Mouse (Mus musculus): ENCODE measurements around the gene Colgalt2.
"Not testable (repeated sequence)": the region's sequence is repeated elsewhere in the genome, so short reads cannot be mapped to it uniquely, and the experiment has no call there.

Gene Colgalt2

DNA sequence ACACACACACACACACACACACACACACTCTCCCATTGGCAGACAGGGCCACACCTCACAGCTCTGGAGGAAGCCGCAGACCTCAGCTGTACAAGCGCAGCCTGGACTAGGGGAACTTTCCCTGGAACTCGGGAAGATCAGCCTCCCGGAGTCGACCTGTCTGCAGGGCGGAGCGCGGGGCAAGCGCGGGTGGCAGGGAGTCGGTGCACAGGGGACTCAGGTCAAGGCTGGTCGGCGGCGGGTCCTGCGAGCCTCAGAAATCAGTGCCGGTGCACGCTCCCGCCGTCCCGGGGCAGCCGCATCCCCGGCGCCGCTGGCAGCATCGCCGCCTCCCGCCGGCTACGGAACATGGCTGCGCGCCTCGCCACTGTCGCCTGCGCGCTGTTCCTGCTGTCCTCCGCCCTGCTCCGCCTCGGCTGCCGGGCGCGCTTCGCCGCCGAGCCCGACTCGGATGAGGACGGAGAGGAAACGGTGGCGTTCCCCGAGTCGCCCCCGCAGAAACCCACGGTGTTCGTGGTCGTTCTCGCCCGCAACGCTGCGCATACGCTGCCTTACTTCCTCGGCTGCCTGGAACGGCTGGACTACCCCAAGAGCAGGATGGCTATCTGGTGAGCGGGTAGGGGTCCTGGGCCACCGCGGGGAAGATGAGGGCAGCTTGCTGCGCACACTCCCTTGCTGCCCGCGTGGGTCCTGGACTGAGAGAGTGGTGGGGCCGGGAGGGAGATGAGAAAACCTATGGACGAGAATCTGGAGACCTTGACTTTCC lies at the start of gene Colgalt2:
Colgalt2 (plus strand) TSS at position 41 of the 766 bp plus-strand sequence.
- DNase-seq (ENCODE audit: low read depth in 2 of 2, low spot score in 2 of 2) = peak in 1 of 2 experiments; percentile 1

DNA sequence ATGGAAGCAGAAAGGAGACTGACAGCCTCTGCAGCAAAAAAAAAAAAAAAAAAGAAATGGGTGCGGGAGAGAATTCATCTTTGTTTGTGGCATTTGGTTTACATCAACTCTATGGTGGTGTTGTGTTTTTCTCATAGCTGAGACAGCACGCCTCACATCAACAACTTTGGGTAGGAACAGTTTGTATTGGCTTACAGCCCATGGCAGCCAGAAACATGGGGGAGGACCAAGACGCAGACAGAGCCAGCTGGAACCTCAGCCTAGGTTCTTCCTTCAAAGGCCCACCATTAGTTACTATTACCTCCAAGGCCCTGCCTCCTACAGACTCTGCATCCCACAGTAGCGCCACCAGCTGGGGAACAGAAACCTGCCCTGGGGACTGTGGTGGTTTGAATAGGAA lies 42.9 kb upstream of the Colgalt2 start:
- no peak for DNase-seq (ENCODE audit: low read depth in 2 of 2, low spot score in 2 of 2)

DNA sequence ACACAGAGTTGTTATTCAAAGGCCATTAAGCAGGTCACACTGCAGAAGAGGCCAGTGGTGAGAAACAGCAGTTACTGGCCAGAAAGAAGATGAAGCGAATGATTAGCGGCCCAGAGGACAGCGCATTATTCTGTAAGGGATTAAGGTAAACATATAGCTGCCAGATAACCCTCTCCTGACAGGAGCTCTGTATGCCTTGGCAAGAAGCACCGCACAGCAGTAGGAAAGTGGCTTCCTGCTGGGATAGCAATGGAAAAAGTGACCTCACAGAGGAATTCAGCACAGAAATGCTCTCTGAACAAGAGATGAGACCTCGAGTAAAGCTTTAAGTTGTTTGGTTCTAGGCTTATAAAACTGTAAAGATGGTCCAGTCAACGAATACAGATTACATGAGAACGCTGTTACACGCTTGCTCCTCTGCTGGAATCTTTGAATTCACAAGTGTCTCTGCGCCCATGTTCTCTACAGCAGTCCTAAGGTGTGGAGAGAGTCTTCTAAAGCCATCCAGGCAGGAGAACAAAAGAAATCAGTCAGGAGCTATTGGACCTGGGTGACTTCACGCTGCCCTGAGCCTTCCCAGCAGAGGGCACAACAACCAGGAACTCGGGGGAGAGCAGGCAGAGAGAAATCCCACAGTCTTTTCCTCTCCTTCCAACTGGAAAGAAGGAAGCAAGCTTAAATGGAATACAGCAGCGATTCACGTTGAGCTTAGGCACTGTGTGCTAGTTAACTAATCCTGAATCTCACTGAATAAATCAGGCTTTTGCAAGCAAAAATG lies 31.1 kb upstream of the Colgalt2 start:
- no peak for DNase-seq (ENCODE audit: low read depth in 2 of 2, low spot score in 2 of 2)

DNA sequence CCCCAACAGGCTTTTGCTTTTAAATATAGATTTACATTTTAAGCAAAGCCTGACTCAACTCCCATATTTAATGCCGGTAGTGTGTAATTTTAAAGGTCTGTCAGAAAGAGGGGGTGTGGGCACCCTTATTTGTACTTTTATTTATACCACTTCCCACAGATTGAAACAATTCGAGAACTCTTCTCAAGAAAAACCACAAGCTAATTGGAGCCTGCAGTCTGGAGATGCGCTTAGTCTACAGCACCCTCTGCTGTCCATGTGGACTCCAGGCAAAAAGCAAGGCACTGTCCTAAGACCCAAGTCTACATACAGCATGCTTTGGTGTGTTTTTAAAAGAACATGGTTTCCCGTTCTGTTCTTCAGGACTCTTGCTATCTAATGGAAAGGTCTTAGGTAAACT lies 30.5 kb upstream of the Colgalt2 start:
- peak in 1 of 2 experiments; percentile 5 for DNase-seq (ENCODE audit: low read depth in 2 of 2, low spot score in 2 of 2)

DNA sequence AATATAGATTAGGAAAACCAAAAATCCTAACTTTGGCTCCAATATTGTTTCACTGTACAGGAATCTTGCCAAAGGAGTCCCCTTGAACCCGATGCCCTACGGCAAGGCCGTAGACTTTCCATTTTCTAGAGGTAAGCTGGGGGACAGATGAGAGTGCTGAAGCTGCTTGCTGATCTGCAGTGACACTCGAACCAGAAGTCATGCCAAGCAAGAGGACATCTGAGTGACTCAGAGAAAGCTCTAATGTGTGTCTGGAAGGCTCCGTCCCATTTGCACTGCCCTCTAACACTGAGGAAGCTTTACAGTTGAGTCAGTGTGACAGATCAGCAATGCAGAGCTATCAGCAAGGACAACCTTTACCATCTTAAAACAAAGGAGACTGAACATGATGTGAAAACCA lies 21.3 kb upstream of the Colgalt2 start:
- DNase-seq (ENCODE audit: low read depth in 2 of 2, low spot score in 2 of 2) = no peak

DNA sequence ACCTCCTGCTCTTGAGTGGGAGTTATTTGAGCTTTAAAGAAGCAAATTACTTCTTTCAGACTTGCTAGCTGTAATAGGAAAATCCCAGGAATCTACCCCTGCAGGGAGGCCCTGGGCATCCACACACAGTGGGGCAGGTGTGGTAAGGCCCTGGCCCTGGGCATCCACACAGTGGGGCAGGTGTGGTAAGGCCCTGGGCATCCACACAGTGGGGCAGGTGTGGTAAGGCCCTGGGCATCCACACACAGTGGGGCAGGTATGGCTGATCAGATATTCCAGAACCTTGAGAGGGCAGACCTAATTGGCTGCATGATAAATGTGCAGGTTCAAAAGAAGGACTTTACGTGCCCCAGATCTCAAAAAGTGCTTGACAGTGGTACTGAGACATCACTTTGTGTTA lies 15.0 kb upstream of the Colgalt2 start:
- DNase-seq (ENCODE audit: low read depth in 2 of 2, low spot score in 2 of 2) = no peak

DNA sequence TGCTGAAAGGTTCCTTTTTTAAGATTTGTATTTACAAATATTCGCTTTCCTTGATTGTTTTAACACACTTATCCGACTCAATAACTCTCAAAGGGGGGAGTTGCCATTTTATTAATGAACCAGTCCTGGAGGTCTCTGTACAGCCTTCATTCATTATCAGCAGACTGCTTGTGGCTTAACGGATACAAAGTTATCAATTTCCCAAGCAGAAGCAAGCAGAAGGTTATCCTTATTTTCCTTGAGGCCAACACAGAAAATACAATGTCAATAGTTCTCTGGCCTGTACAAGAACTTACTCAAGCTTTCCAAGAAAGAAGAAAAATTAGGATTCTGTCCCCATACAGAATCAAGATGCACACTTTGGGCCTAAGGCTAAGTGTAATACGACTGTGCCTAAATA lies 13.9 kb upstream of the Colgalt2 start:
- DNase-seq (ENCODE audit: low read depth in 2 of 2, low spot score in 2 of 2) = not testable (repeated sequence)

DNA sequence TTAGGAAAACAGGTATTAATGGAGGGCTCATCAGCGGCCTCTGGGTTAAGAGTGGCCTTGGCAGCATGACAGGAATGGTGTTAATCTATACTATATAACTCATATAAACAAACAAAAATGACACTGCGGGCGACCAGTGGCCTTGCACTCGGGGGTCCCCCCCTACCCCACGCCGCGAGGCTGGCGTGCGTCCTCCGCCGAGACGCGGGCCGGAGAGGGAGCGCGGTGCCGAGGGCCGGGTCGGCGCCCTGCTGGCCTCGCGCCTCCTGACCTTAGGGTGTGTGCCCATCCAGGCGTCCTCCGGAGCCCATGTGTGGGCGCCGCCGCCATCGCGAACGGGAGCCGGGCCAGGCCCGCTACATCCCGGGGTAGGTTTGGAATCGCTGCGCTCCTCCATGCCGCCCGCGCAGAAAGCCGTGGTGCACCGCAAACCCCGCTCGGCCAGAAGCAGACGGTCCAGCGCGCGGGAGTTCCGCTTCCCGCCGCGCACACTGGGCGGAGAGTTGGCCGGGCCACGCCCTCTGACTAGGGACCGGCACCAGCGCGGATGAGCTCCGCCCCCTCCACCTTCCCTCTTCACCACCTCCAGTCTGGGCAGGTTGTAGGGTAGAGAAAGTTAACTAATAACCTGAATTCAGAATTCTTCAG lies 13.3 kb upstream of the Colgalt2 start, which contains the start of gene Tsen15:
Tsen15 (minus strand) TSS at position 501 of the 648 bp plus-strand sequence.
- DNase-seq (ENCODE audit: low read depth in 2 of 2, low spot score in 2 of 2) = peak; percentile 48 to 54

DNA sequence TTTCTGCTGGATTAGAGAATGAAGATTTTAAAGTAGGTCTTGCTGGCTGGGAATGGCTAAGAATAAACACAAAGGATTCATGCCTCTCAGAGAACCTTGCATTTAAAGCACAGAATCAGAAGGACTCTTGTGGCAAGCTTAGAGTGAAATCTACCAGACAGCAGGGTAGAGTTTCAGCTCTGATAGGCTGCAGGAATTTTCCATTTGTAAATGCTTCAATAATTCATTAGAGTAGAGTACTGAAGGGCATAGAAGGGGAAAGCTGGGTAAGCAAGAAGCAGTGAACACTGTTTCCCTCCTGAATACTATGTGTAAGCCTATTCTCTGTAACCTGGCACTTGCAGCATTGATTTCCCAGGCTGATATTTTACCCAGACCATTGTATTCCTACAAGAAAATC lies 10.4 kb upstream of the Colgalt2 start:
- DNase-seq (ENCODE audit: low read depth in 2 of 2, low spot score in 2 of 2) = no peak

DNA sequence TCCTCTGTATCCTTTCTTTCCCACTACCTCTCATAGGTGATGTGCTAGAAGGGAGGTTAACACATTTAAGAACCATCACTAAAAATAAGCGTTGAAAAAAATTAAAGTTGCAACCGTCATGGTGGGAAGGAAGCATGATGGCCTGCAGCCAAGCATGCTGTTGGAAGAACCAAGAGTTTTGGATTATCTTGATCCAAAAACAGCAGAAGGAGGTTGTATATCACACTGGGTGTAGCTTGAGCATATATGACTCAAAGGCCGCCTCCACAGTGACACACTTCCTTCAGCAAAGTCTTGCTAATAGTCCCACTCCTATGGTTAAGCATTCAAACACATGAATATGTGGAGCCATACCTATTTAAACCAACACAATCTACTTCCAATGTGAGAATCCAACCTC lies 5.5 kb upstream of the Colgalt2 start:
- DNase-seq (ENCODE audit: low read depth in 2 of 2, low spot score in 2 of 2) = no peak

DNA sequence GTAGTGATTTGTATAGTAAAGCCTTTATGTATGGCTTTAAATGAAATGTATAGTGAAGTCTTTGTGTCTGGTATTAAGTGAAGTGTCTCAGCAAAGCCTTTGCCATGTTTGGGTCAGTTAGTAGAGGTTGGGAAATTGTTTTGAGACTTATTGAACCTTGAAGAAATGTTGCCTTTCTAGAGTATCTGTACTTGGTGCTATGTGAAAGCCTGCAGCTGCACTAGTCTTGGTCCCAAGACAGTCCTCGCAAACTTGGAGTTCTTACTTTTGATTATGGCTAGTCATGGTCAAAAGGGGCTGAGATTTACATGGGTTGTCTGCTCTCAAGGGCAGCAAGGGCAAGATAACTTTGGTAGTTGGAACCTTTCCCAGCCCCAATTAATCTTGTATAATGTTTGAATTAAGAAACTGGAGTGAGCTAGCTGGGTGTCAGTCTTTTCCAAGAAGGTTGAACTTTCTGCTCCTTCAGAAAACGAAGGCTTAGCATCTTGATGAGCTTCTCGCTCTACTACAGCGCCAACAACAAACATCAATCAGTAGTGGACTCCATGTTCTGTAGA lies 4.6 kb upstream of the Colgalt2 start:
- DNase-seq (ENCODE audit: low read depth in 2 of 2, low spot score in 2 of 2) = no peak

DNA sequence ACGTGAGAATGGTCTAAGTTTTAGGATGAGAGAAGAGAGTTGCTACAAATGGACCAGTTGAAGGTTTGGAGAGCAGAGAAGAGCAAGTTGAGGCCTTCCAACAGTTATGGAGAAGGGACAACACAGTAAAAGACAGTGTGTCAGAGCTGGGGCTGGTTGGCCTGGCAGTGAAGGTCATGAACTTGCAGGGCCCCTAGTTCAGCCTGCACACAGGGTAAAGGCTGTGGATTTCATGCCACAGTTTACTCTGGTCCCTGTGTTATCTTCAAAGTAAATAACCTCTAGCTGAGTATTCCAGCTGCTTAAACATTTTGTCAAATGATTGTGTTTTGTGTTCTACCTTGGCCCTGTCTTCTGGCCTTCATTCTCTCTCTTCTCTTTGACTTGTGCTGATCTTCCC lies 922 bp upstream of the Colgalt2 start:
- no peak for DNase-seq (ENCODE audit: low read depth in 2 of 2, low spot score in 2 of 2)

DNA sequence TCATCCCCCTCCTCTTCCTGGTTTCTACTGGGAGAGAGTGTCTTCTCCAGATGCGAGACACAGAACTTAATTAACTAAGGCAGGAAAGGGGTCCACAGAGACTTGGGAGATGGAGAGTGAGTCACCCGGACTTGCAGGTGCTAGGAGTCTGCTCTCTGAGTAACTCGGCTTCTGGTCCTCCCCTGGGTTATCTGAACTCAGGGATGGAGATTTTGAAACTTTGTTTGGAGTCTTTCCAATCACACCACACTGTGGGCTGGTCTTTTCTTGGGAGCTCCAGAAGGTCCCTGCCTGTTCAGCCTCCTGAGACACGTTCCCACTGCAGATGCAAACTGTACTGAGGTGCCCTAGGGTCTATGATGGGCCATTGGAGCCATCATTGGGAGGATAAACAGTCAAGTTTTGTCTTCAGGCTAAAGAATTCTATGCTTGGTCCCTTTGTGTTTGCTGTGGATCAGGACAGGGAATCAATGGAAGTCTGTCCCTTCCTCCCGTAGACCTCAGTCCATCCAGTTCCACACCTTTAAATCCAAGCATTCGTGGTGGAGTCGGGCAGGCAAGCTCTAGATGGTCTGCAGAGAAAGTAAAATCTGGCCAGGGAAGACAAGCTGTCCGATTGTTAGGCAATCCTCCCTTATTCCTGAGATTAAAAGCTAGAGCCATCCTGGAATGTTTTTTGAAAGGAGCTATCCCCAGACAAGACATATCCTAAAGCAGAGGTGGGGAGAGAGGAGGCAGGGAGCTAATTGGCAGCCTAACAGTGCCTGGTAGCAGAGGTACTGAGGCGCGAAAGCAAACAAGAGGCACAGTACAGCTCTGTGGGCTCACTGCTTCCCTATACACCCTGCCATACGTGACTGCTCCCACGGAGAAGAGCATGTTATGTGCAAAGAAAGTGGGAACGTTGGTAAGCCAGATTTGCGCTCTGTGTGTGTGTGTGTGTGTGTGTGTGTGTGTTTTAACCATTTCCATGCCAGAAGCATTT lies 1.2 kb downstream of the Colgalt2 start:
- DNase-seq (ENCODE audit: low read depth in 2 of 2, low spot score in 2 of 2) = no peak

DNA sequence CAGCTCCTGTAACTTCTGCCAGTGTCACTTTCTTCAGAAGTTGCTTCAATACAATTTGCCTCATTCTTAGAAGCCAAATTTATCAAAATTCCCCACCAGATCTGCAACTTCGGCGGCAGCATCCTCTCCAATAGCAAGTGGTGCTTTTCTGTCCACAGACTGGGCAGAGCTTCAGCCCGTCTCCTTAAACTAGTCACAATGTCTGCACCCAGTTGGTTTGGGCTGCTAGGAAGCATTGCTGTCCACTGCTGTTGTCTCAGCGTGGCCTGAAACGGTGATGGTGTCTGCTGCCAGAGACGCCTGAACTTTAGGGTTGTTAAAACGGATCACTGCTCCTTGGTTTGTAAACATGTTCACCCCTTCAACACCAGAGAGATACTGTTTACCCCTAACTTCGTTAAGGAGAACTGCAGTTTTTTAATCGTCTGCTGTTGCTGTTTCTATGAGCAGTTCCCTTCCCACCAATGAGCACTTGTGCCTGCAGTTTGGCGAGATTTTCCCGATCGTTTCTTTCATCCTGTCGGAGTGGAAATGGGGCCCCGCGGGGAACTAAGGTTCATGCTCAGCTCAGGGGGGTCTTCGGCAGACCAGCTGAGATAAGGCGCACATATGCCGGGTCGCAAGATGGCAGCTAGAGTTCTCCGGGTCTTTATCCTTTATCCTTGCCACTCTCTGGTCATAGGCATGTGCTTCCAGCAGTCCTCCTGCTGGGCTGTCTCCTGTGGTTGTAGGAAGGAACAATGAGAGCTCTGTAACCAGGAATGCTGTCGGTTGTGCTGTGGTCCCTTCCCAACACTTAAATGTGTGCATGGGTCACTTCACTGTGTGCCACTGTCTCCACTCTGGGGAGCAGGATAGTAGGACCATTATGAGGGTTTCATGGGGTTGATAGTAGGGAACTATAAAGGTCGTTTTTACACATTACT lies 7.7 kb downstream of the Colgalt2 start:
- no peak for DNase-seq (ENCODE audit: low read depth in 2 of 2, low spot score in 2 of 2)

DNA sequence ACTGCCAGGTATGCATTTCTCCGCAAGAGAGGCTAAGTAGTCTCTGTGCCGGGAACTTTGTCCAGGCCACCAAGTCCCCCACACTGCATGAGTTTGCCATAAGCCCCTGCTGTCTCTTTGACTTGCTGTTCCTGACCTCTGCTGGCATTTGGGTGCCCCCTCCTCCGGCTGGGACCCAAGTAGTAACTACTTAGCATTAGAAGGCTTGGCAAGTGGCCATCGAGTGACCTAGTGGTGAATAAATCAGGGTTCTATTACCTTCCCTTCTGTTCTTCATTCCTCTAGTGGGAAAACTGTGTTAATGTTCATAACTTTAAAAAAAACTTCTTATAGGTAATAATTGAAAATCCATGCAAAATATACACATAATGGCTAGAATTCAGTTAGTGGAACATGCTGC lies 9.7 kb downstream of the Colgalt2 start:
- DNase-seq (ENCODE audit: low read depth in 2 of 2, low spot score in 2 of 2) = no peak

DNA sequence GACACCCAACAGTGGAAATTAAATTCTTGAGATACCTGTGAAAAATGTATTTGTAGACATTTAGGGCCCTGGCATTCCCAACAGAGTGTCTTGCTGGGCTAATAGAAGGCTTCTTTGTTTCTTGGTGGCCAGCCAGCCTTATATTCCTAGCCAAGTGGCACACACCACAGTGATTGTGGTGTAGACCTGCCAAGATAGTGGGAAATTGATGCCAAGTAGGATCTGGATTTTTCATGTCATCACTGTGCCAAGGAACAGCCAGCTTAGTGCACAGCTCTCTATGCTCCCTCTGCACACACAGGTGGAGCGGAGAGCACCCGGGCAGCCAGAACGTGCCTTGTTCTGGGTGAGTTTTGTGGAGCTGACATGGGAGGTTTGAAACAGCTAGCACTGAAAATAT lies 11.0 kb downstream of the Colgalt2 start:
- no peak for DNase-seq (ENCODE audit: low read depth in 2 of 2, low spot score in 2 of 2)

DNA sequence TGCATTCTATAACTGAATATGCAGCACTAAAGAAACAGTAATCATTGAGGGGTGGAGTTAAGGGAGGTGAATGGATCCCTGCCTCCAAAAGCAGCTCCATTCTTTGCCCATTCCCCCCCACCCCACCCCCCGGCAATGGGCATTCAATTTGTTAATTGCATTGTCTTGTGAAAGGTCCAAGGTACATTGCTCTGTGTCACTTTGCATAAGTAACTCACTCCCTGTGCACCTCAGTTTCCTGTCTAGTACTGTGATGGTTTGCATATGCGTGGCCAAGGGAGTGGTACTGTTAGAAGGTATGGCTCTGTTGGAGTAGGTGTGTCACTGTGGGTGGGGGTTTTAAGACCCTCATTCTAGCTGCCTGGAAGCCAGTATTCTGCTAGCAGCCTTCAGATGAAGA lies 13.5 kb downstream of the Colgalt2 start:
- DNase-seq (ENCODE audit: low read depth in 2 of 2, low spot score in 2 of 2) = no peak

DNA sequence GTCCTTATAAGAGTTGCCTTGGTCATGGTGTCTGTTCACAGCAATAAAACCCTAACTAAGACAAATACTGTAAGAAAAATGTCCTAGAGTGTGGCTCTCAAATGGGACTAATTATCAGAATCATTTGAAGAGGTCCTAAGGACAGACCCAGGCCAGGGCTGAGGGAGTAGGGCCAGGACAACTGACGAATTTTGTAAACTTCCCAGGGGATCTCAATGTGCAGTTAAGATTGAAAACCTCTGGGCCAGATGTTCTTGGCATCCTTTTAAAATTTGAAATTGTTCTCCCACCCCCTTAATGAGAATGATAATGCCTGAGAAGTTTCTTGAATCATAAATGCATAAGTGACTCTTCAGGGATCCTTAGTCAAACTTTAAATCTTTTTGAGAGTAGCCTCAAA lies 14.3 kb downstream of the Colgalt2 start:
- no peak for DNase-seq (ENCODE audit: low read depth in 2 of 2, low spot score in 2 of 2)

DNA sequence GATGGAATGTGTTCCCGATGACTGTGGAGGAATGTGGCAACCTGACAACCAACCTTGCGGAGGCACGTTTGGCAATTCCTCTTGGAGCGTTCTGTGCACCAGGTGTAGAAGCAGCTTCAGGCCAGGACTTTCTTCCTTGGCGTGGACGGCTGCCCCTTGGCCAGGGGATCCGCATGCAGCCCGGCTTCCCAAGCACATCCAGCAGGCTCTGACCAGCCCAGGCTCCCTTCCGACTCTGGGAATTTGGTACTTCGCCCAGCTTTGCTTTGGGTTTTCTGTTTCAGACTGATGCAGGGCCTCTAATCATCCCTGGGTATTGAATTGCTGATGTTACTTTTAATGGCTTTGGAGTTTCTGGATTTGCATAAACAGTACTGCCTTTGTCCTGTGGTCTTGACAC lies 14.8 kb downstream of the Colgalt2 start:
- DNase-seq (ENCODE audit: low read depth in 2 of 2, low spot score in 2 of 2) = no peak
